Mouse (Mus musculus) frontal cortex, postnatal 10 days (tissue): ENCODE results near the gene Smad3.
A peak's percentile ranks its signal among the peaks of the same experiment; 100 is the strongest.

Experiments
- DNase-seq, 2 experiments: peaks; one replicate each; pipeline ENCODE4 v3.0.0; 2022; ENCODE audit warnings: low spot score in 2 of 2, mixed read lengths in 1 of 2

The Smad3 gene

GRCm38 (mm10) chr9:63757865-63758440 is at the start of gene Smad3:
TSS of gene Smad3 (minus strand) at chr9:63757994.
- peak; percentile 81 to 85 for DNase-seq

GRCm38 (mm10) chr9:63804847-63805246 is 47.1 kb upstream of the Smad3 start:
- DNase-seq = no peak

- no peak for DNase-seq
Observed at GRCm38 (mm10) chr9:63803181-63803591, 45.4 kb upstream of the Smad3 start.

- no peak for DNase-seq
Observed at GRCm38 (mm10) chr9:63802504-63802903, 44.7 kb upstream of the Smad3 start.

- no peak for DNase-seq
Observed at GRCm38 (mm10) chr9:63802080-63802479, 44.3 kb upstream of the Smad3 start.

- DNase-seq = no peak
Observed at GRCm38 (mm10) chr9:63796429-63796828, 38.6 kb upstream of the Smad3 start.

- peak; percentile 36 to 60 for DNase-seq
Observed at GRCm38 (mm10) chr9:63793731-63794495, 36.1 kb upstream of the Smad3 start.

- no peak for DNase-seq
Observed at GRCm38 (mm10) chr9:63791716-63792115, 33.9 kb upstream of the Smad3 start.

GRCm38 (mm10) chr9:63791275-63791674 is 33.5 kb upstream of the Smad3 start:
- DNase-seq = no peak

GRCm38 (mm10) chr9:63790222-63790621 is 32.4 kb upstream of the Smad3 start:
- DNase-seq = no peak

- no peak for DNase-seq
Observed at GRCm38 (mm10) chr9:63789386-63789785, 31.6 kb upstream of the Smad3 start.

- DNase-seq = no peak
Observed at GRCm38 (mm10) chr9:63787606-63788005, 29.8 kb upstream of the Smad3 start.

- DNase-seq = no peak
Observed at GRCm38 (mm10) chr9:63787086-63787485, 29.3 kb upstream of the Smad3 start.

GRCm38 (mm10) chr9:63786026-63786670 is 28.4 kb upstream of the Smad3 start:
- DNase-seq = no peak

GRCm38 (mm10) chr9:63785492-63785891 is 27.7 kb upstream of the Smad3 start:
- no peak for DNase-seq

GRCm38 (mm10) chr9:63784597-63784996 is 26.8 kb upstream of the Smad3 start:
- no peak for DNase-seq

- no peak for DNase-seq
Observed at GRCm38 (mm10) chr9:63782744-63783143, 24.9 kb upstream of the Smad3 start.

GRCm38 (mm10) chr9:63781714-63782464 is 24.1 kb upstream of the Smad3 start:
- DNase-seq = no peak

GRCm38 (mm10) chr9:63779950-63780887 is 22.4 kb upstream of the Smad3 start:
- peak; percentile 68 to 78 for DNase-seq

- no peak for DNase-seq
Observed at GRCm38 (mm10) chr9:63776735-63777134, 18.9 kb upstream of the Smad3 start.
